Mouse (Mus musculus) erythroblast, embryonic 14.5 days (primary cell): ENCODE data around the gene Trmt1l. TPM values are rescaled to one million over a fixed set of nuclear protein-coding genes. Genes with fewer than 3 reads are reported as not detected.
A peak's percentile ranks its signal among the peaks of the same experiment; 100 is the strongest.

Experiments
- H3K27me3 ChIP-seq: 2 replicates; pipeline ENCODE4 v1.6.1; 2012; ENCODE audit warnings: inconsistent platforms; ENCODE audit not compliant: control insufficient read depth
- H3K36me3 ChIP-seq: 2 replicates; pipeline ENCODE4 v1.6.1; 2012; ENCODE audit warnings: mild to moderate bottlenecking, inconsistent platforms; ENCODE audit not compliant: control insufficient read depth
- H3K4me1 ChIP-seq: 2 replicates; pipeline ENCODE4 v1.6.1; 2012; ENCODE audit warnings: inconsistent platforms; ENCODE audit not compliant: control insufficient read depth
- H3K4me3 ChIP-seq: replicated peaks from 2 replicates; pipeline ENCODE3; 2012; ENCODE audit warnings: moderate library complexity, mild to moderate bottlenecking, inconsistent platforms
- H3K9me3 ChIP-seq: 2 replicates; pipeline ENCODE4 v1.6.1; 2012; ENCODE audit warnings: low read length, inconsistent platforms, mixed read lengths; ENCODE audit not compliant: control insufficient read depth
- GATA1 ChIP-seq: IDR thresholded peaks from 2 replicates; pipeline ENCODE4 v1.6.1; 2012; ENCODE audit warnings: low read length, inconsistent platforms, mixed read lengths
- TAL1 ChIP-seq: IDR thresholded peaks from 3 replicates; pipeline ENCODE4 v1.6.1; 2012; ENCODE audit warnings: low read length, inconsistent platforms, mixed read lengths
- polyA plus RNA-seq: library from polyadenylated mRNA; stranded (reverse); fragments of >175 nt; gene quantifications from 2 replicates; pipeline ENCODE4 v1.2.3, GENCODE M21; 2012

The Trmt1l gene
- polyA plus RNA-seq, 1 experiment: 0.38 TPM

DNA sequence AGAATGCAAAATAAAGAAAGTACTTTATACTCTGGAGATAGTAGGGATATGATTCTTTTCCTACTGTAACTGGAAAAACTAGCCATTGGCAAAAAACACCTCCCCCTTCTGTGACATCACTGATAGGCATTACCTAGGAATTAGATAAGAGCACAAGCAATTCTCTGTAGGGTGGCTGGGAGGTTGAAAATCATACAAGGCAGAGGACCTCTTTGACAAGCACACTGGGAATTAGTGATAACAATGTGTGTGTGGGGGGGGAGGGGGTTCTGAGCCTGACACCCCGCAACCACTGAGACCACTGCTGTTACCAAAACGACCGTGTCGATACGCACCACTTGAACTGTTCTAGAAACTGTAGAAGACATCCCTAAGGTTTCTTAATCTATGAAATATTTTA, 56.4 kb downstream of the Trmt1l start:
- no peaks in the 10 kb centered on the region for H3K9me3 ChIP-seq
- peaks cover 6% of the 10 kb centered on the region for H3K4me1 ChIP-seq
- no peak for TF ChIP-seq TAL1
- no peak for TF ChIP-seq GATA1
- H3K4me3 ChIP-seq: no peak overlapping the region
- H3K36me3 ChIP-seq: no peaks in the 10 kb centered on the region; the same call in 1 of the 2 replicates
- no peaks in the 10 kb centered on the region for H3K27me3 ChIP-seq

DNA sequence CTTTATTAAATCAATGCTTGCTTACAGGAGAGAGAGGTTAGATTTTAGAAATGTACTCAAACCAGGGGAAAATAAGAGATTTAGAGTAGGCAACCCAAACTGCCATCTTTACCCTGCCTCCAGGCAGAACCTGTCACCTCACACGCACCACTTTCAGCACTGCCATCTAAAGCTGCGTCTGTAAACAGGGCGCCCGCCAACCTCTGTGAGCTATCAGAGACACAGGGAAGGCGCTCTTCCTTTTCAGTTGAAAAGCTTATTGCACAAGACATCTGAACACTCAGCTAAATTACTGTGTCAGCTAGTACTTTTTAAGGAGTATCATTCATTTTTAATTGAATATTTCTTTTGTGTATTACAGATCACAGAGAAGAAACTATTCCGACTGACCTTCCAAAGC, 61.5 kb downstream of the Trmt1l start:
- H3K4me3 ChIP-seq: no peak overlapping the region
- no peaks in the 10 kb centered on the region for H3K36me3 ChIP-seq
- H3K4me1 ChIP-seq: peaks cover 6% of the 10 kb centered on the region
- no peak for TF ChIP-seq GATA1
- TF ChIP-seq TAL1: no peak
- no peaks in the 10 kb centered on the region for H3K27me3 ChIP-seq
- no peaks in the 10 kb centered on the region for H3K9me3 ChIP-seq

DNA sequence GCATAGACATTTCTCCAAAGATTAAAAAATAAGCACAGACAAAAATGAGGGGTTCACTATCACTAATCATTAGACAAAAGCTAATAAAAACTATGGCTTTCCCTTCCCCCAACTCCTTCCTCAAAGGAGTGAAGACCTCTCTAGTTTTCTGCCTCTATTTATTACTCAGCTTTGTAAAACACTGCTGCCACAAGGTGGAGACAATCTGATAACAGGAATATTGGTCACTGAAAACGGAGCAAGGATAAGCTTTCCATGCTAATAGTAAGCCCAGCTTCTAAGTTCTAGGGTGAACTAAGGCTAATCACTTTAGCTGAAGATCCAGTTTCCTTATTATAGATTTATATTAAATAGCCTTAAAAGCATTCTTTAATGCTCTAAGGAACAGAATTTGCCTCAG, 64.1 kb downstream of the Trmt1l start:
- H3K4me3 ChIP-seq: no peak overlapping the region
- H3K27me3 ChIP-seq: no peaks in the 10 kb centered on the region
- H3K9me3 ChIP-seq: no peaks in the 10 kb centered on the region
- TF ChIP-seq TAL1: no peak
- TF ChIP-seq GATA1: no peak
- H3K4me1 ChIP-seq: peaks cover 7% of the 10 kb centered on the region
- no peaks in the 10 kb centered on the region for H3K36me3 ChIP-seq

DNA sequence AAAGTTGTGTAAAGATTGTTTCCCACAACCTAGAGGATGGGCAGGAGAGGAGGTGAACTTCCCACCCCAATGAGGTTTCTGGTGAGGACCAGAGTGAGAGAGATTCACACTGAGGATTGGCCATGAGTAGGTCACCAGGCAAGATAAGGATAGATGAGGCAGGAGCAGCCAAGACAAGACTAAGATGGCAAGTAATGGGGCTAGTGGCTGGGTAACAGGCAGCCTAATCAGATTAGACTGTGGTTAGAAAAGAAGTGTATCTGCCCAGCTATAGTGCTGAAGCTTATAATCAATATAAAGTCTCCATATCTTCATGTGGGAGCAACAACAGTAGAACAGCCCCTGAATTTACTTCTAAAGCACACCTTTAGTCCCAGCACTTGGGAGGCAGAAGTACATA, 65.5 kb downstream of the Trmt1l start:
- no peak for TF ChIP-seq TAL1
- no peak for TF ChIP-seq GATA1
- Histone ChIP-seq H3K9me3 (no peaks in the 10 kb centered on the region), H3K27me3 (no peaks in the 10 kb centered on the region), H3K36me3 (no peaks in the 10 kb centered on the region), H3K4me3 (no peak overlapping the region), H3K4me1 (peaks cover 12% of the 10 kb centered on the region)

DNA sequence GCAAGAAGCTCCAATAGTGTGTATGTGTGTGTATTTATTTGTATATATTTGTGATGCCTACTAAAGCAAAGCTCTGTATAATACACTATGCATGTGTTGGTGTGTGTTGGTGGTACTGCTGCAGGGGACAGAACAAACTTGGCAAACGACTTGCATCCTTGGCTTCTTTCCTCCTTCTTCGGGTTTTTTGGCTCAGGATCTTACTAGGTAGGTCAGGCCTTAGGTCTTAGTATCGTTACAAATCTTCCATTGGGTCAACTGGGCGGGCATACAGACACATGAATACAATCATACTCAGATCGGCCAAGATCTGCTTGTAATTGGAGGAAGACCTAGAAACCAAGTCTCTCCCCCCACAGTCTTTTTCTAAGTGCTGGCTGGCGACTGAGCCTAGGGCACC, 66.4 kb downstream of the Trmt1l start:
- TF ChIP-seq TAL1 (no peak), GATA1 (no peak)
- H3K9me3 ChIP-seq: no peaks in the 10 kb centered on the region
- peaks cover 18% of the 10 kb centered on the region for H3K4me1 ChIP-seq
- no peaks in the 10 kb centered on the region for H3K27me3 ChIP-seq
- no peaks in the 10 kb centered on the region for H3K36me3 ChIP-seq
- no peak overlapping the region for H3K4me3 ChIP-seq

DNA sequence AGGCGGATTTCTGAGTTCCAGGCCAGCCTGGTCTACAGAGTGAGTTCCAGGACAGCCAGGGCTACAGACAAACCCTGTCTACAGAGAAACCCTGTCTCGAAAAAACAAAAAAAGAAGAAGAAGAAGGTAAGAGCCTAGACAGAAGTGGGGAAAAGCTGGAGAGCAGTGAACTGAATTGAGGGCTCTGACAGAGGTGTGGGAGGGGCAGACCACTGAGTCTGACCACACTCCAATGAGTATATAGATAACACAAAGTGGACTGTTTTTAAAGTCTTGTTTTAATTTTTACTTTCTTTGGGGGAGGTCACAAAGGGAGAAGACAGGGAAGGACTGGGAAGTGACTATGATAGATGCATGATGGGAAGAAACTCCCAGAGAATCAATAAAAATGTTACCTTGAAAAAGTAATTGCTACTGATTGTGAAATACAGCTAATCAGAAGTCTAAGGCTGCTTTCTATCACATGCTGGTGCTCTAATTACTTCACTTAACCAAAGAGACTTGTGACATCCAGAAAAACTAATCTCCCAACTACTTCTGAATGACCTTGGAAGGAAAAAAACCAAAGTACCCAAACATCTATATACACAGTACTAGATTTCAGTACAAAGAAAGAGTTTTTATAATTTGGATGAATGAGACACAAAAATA, 67.4 kb downstream of the Trmt1l start:
- no peak for TF ChIP-seq GATA1
- no peak for TF ChIP-seq TAL1
- peaks cover 22% of the 10 kb centered on the region for H3K4me1 ChIP-seq
- H3K9me3 ChIP-seq: no peaks in the 10 kb centered on the region
- no peaks in the 10 kb centered on the region for H3K36me3 ChIP-seq
- no peak overlapping the region for H3K4me3 ChIP-seq
- no peaks in the 10 kb centered on the region; the same call in 1 of the 2 replicates for H3K27me3 ChIP-seq

DNA sequence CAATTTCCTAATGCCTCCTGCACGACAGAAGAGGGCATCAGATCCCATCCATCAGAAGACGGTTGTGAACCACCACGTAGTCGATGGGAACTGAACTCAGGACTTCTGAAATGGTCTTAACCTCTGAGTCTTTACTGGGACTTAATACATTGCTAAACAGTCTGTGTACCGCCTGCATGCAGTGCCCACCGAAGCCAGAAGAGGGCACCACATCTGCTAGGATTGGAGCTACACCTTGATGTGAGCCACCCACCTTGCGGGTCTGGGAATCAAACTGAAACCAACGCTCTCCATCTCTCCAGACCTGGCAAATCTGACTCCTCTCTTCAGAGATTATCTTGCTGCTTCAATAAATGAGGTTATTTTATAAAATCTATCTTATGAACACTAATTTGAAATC, 68.7 kb downstream of the Trmt1l start:
- Histone ChIP-seq H3K4me3 (no peak overlapping the region), H3K4me1 (peaks cover 28% of the 10 kb centered on the region)
- TF ChIP-seq TAL1 (no peak), GATA1 (no peak)

DNA sequence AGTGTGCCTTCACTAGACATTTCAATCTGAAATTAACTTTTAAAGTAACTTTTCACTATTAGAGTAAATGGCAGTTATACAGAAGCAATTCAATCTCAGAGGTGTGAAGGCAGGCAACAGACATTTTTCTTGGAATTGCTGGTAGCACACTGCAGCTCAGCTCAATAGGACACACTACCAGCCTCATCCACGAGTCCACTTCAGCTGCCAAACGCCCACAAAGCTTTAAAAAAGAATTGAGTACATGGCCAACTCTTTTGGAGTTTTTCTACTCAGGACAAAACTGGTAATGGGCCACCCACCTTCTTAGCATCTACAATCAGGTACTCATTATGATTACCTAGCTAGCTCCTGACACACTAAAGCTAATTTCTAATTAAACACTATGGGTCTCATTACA, 69.6 kb downstream of the Trmt1l start:
- H3K27me3 ChIP-seq: no peaks in the 10 kb centered on the region; the same call in none of the 2 replicates
- no peaks in the 10 kb centered on the region for H3K9me3 ChIP-seq
- H3K36me3 ChIP-seq: no peaks in the 10 kb centered on the region
- no peak for TF ChIP-seq TAL1
- no peak for TF ChIP-seq GATA1
- no peak overlapping the region for H3K4me3 ChIP-seq
- H3K4me1 ChIP-seq: peaks cover 23% of the 10 kb centered on the region

More for the DNA sequence above, 68.7 kb downstream of the Trmt1l start:
- Histone ChIP-seq H3K9me3 (no peaks in the 10 kb centered on the region), H3K27me3 (no peaks in the 10 kb centered on the region; the same call in 1 of the 2 replicates), H3K36me3 (no peaks in the 10 kb centered on the region)

DNA sequence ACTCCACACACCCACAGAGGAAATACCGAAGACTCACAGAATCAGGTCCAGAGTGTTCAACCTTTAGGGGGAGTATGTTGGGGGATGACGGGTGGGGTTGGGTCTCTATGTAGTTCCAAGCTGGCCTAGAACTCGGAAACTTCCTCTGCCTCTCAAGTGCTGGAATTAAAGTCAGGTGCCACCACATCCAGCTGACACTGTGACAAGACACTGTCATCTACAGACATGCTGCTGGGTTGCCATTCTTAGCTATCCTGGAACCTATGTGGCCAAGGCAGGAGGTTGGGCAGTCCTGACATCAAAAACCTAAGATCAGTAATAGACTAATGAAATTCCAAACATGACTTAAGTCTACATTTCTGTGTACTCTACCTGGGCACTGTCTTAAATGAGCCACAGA, 70.0 kb downstream of the Trmt1l start:
- no peaks in the 10 kb centered on the region for H3K36me3 ChIP-seq
- TF ChIP-seq GATA1 (no peak), TAL1 (no peak)
- no peak overlapping the region for H3K4me3 ChIP-seq
- H3K27me3 ChIP-seq: no peaks in the 10 kb centered on the region; the same call in none of the 2 replicates
- H3K4me1 ChIP-seq: peaks cover 23% of the 10 kb centered on the region
- no peaks in the 10 kb centered on the region for H3K9me3 ChIP-seq

DNA sequence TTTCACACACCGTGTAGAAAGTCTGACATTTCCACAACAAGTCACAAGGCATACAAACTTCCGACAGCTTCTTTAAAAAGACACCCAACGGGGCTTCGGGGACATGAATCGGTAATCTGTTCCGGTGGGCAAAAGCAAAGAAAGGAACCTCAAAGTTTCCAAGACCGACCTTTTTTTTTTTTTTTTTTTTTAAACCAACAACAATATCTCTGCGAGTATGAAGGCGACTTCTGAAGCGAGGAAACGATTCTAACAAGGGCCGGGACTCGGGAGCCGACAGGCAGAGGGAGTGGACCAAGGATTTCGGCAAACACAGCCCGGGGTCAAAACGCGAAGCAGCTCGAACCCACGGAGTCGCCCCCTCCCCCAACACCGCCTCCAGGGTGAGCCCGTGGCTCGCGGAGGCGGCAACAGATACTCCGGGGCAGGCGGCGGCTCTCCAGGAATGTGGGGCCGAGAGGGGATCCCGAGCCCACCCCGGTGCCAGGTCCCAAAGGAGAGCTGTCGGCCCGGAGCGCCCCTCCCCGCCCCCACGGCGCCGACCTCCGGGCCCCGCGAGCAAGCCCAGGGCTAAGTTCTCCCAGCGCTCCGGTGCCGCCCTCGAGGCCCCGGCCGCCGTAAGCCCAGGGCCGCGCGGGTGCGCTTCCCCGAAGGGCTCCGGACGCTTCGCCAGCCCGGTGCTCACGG, 71.6 kb downstream of the Trmt1l start:
- H3K27me3 ChIP-seq: no peaks in the 10 kb centered on the region; the same call in none of the 2 replicates
- H3K4me3 ChIP-seq: peak overlapping the region; percentile 92
- no peaks in the 10 kb centered on the region for H3K9me3 ChIP-seq
- peaks cover 23% of the 10 kb centered on the region for H3K4me1 ChIP-seq
- no peaks in the 10 kb centered on the region for H3K36me3 ChIP-seq
- no peak for TF ChIP-seq TAL1
- TF ChIP-seq GATA1: no peak
